Mouse (Mus musculus) embryonic facial prominence, embryonic 12.5 days (tissue): ENCODE data around the gene Syt17. TPM values are rescaled to one million over a fixed set of nuclear protein-coding genes. Genes with fewer than 3 reads are reported as not detected.

Experiments
- ATAC-seq: fragments of 200-750 bp; cut with Nextera tagmentation; 2 replicates; pipeline ENCODE4 v1.8.0; 2017; ENCODE audit not compliant: insufficient number of reproducible peaks, insufficient read depth, low FRiP score, low TSS enrichment
- H3K27ac ChIP-seq: fragments of 300-500 bp; sonication (generic); 2 replicates; pipeline ENCODE4 v1.5.1; 2016; ENCODE audit warnings: mild to moderate bottlenecking
- H3K27me3 ChIP-seq: fragments of 300-500 bp; sonication (generic); 2 replicates; pipeline ENCODE4 v1.6.1; 2016; ENCODE audit warnings: mild to moderate bottlenecking, moderate library complexity
- H3K36me3 ChIP-seq: fragments of 300-500 bp; sonication (generic); 2 replicates; pipeline ENCODE4 v1.6.1; 2016; ENCODE audit warnings: mild to moderate bottlenecking
- H3K4me1 ChIP-seq: fragments of 300-500 bp; sonication (generic); 2 replicates; pipeline ENCODE4 v1.6.1; 2016
- H3K4me2 ChIP-seq: fragments of 300-500 bp; sonication (generic); replicated peaks from 2 replicates; pipeline ENCODE4 v1.6.1; 2016; ENCODE audit warnings: mild to moderate bottlenecking, moderate library complexity
- H3K4me3 ChIP-seq: fragments of 300-500 bp; sonication (generic); 2 replicates; pipeline ENCODE4 v1.5.1; 2016; ENCODE audit warnings: mild to moderate bottlenecking
- H3K9ac ChIP-seq: fragments of 300-500 bp; sonication (generic); 2 replicates; pipeline ENCODE4 v1.6.1; 2016; ENCODE audit warnings: mild to moderate bottlenecking, moderate library complexity
- H3K9me3 ChIP-seq: fragments of 300-500 bp; sonication (generic); 2 replicates; pipeline ENCODE4 v1.6.1; 2016; ENCODE audit warnings: mild to moderate bottlenecking, moderate library complexity
- WGBS: fragments of 180-500 bp; shearing (Covaris S2); methylation state at CpG from one replicate; pipeline ENCODE4 v1.1.7; 2016; 5-methylcytosine and 5-hydroxymethylcytosine counted together
- polyA plus RNA-seq: library from polyadenylated mRNA; unstranded; fragments of >200 nt; fragmentation: Nextera tagmentation; extraction: Ambion mirVana; gene quantifications from 2 replicates; pipeline ENCODE4 v1.2.1, GENCODE M21; 2016

Gene Syt17
- polyA plus RNA-seq, 1 experiment from 2014 or later = 2.5 TPM

DNA sequence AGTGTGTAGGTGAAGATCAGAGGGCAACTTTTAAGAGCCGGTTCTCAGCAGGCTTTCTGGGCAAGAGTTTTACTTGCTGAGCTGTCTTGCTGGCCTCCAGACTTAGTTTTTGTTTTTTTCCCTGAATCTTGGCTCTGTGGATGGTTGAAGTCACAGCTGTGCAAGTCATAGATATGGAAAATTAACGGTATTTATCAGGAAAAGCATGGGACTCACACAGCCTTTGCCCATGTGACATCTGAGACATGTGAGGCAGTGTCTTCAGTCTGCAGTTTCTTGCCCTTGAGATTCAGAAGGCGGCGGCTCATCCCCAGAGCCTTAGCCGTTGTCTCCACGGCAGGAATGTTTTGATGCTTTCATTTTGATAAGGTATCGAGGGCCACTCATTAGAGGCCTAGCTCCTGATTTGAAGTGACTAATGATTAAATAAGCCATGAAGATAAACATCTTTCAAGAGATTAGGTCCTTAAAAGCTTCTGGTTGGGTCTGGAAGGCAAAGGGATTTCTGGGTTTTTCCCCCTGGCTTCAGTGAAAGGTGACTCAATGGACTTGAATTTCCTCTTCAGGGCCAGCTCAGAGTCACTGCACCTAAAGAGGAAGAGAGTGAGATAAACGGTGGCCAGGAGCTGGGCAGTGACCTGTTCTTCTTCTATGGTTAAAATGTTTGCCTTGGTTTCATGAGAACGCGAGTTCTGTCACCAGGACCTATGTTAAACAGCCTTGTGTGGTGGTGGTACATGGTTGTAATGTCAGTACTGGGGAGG lies 33.2 kb upstream of the Syt17 start:
- no peak for ATAC-seq
- Histone ChIP-seq H3K4me2 (no peak overlapping the region), H3K27me3 (no peaks in the 10 kb centered on the region), H3K4me1 (0 out of 2 replicates have a peak, but pooled peaks cover 3% of the 10 kb centered on the region), H3K9me3 (no peaks in the 10 kb centered on the region), H3K27ac (no peak overlapping the region), H3K9ac (no peak overlapping the region), H3K4me3 (no peak overlapping the region), H3K36me3 (peaks cover 3% of the 10 kb centered on the region; the same call in 1 of the 2 replicates)
- WGBS = 80% methylated on average over 10 of the region's 10 CpGs

DNA sequence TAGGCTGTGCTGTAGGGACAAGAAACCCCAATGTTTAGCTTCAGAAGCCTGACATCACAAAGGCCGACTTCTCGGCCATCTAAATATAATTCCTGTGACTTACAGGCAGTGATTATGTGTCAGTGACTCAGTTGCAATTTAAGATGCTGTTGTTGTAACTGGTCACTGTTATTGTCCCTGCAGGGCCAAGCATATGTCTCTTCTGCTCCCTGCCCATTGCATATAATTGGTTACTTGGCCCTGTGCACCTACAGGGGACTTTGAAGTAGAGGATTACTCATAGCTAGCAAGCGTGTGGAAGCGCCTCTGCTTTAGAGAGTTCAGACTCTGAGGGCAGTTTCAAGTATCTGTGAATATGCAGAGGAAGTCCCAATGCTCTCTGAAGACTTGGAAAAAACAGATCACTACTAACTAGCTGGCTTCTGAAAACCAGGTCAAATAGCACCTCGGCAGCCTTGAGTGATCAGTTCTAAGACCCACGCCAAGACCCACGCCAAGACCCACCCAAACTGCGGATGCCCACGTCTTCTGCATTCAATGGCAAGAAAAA lies 32.2 kb upstream of the Syt17 start:
- WGBS = 79% methylated on average over 9 of the region's 9 CpGs
- Histone ChIP-seq H3K27ac (no peak overlapping the region), H3K36me3 (peaks cover 3% of the 10 kb centered on the region; the same call in 1 of the 2 replicates), H3K9ac (no peak overlapping the region), H3K4me1 (0 out of 2 replicates have a peak, but pooled peaks cover 3% of the 10 kb centered on the region), H3K9me3 (no peaks in the 10 kb centered on the region), H3K4me3 (no peak overlapping the region), H3K4me2 (no peak overlapping the region), H3K27me3 (no peaks in the 10 kb centered on the region)
- ATAC-seq = no peak

DNA sequence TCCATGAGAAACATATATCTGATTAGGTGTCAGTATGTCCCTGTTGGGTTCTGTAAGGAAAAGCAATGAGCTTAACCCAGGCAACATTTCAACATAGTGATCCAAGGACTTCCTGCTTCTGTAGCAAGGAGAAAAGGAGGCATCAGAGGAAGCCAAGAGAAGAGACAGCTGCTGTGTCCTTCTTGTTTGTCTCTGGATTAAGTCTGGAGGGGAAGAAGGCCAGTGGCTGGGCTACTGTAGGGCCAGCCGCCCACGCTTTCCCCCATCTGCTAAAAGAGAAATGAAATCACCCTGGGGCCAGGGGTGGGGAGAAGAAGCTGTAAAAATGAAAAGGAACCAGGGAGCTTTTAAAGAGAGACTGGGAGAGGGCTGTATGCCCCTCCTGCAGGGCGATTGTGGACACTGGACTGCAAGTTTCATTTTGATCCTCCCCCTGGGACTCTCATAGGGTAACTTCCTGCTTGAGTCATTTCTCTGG lies 30.9 kb upstream of the Syt17 start:
- no peak overlapping the region for H3K9ac ChIP-seq
- no peak overlapping the region for H3K4me3 ChIP-seq
- H3K27me3 ChIP-seq = no peaks in the 10 kb centered on the region
- H3K36me3 ChIP-seq = no peaks in the 10 kb centered on the region
- WGBS = 38% methylated on average over 3 of the region's 3 CpGs
- peaks cover 4% of the 10 kb centered on the region; the same call in 1 of the 2 replicates for H3K9me3 ChIP-seq
- no peak overlapping the region for H3K27ac ChIP-seq
- no peak for ATAC-seq
- no peak overlapping the region for H3K4me2 ChIP-seq
- H3K4me1 ChIP-seq = 0 out of 2 replicates have a peak, but pooled peaks cover 3% of the 10 kb centered on the region

DNA sequence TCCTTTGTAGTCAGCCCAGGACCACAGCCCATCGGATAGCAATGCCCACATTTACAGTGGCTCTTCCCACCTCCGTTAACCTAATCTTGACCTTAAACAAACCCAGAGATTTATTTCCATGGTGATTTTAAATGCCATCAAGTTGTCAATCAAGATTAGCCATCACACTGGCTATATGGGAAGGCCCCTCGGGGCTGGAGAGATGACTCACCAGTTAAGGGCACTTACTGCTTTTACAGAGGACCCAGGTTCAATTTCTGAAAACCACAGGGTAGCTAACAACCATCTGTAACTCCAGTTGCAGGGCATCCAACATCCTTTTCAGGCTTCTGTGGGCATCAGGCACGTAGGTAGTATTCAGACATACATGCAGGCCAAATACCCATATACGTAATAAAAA lies 28.4 kb upstream of the Syt17 start:
- 68% methylated on average over 5 of the region's 5 CpGs for WGBS
- Histone ChIP-seq H3K4me3 (no peak overlapping the region), H3K9ac (no peak overlapping the region), H3K36me3 (no peaks in the 10 kb centered on the region), H3K4me1 (0 out of 2 replicates have a peak, but pooled peaks cover 3% of the 10 kb centered on the region), H3K27ac (no peak overlapping the region), H3K9me3 (peaks cover 4% of the 10 kb centered on the region; the same call in 1 of the 2 replicates), H3K4me2 (no peak overlapping the region), H3K27me3 (no peaks in the 10 kb centered on the region)
- ATAC-seq = no peak

DNA sequence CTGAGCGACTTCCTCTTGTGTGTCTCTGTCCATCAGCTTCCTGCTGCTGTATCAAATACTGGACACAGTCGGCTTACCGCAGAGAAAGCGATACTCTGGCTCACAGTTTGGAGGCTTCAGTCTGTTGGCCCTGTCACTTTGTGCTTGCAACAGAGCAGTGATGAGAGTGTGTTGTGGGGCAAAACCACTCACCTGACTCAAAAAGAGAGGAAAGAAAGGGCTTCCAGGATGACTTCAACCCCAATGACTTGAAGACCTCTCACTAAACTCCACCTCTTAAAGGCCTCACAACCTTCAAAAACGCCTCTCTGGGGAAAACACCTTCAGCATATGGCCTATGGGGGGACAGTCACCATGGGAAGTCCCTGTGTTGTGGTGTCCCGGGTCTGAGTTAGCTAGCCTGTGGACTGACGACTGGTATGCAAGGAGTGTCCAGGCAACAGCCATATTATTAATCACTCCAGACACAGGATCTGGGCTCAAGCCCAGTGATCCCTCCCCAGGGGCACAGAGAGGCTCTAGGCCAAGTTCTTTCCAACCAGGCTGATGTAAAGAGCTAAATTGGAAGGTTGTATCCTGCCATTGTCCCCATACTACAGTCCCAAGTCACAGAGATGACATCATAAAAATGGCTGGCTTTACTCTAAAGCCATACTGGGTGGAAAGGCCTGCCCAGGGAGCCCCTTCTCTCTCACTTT lies 27.1 kb upstream of the Syt17 start:
- H3K4me3 ChIP-seq = no peak overlapping the region
- no peak for ATAC-seq
- no peaks in the 10 kb centered on the region for H3K36me3 ChIP-seq
- no peak overlapping the region for H3K9ac ChIP-seq
- peaks cover 4% of the 10 kb centered on the region; the same call in 1 of the 2 replicates for H3K9me3 ChIP-seq
- no peak overlapping the region for H3K27ac ChIP-seq
- WGBS = 88% methylated on average over 7 of the region's 7 CpGs
- H3K4me1 ChIP-seq = 0 out of 2 replicates have a peak, but pooled peaks cover 3% of the 10 kb centered on the region
- no peak overlapping the region for H3K4me2 ChIP-seq
- no peaks in the 10 kb centered on the region for H3K27me3 ChIP-seq

DNA sequence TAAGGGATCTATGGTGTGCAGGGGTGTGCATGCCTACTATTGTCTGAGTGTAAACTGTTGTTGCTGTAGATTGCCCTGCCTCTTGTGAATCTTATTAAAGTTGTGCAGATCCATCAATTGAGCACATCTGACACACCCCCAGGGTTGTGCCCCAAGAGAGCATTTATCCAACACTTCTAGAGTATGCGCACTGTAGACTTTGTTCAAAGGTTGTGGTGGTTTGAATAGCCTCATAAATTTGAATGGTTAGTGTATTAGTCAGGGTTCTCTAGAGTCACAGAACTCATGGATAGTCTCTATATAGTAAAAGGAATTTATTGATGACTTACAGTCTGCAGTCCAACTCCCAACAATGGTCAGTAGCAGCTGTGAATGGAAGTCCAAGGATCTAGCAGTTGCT lies 24.9 kb upstream of the Syt17 start:
- H3K9ac ChIP-seq = no peak overlapping the region
- no peak overlapping the region for H3K4me3 ChIP-seq
- H3K9me3 ChIP-seq = peaks cover 4% of the 10 kb centered on the region; the same call in 1 of the 2 replicates
- H3K27me3 ChIP-seq = no peaks in the 10 kb centered on the region
- no peak overlapping the region for H3K4me2 ChIP-seq
- WGBS = 92% methylated on average over 1 of the region's 1 CpGs
- H3K27ac ChIP-seq = no peak overlapping the region
- H3K36me3 ChIP-seq = no peaks in the 10 kb centered on the region
- H3K4me1 ChIP-seq = no peaks in the 10 kb centered on the region
- ATAC-seq = no peak

DNA sequence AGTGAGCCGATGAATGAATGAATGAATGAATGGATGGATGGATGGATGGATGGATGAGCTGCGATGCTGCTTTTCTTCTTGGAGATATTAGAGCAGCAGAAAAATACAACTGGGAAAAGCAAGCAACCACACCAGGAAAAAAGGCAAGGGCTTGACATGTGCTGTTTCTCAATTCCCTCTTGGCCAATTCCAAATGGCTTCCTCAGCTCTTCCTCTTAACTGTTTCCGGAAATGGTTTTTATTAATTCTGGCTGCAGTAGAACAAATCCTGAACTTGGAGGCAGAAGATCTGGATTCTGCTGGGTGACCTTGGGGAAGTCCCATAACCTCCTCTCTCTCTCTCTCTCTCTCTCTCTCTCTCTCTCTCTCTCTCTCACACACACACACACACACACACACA lies 20.0 kb upstream of the Syt17 start:
- no peak for ATAC-seq
- no peaks in the 10 kb centered on the region for H3K27me3 ChIP-seq
- 89% methylated on average over 3 of the region's 3 CpGs for WGBS

DNA sequence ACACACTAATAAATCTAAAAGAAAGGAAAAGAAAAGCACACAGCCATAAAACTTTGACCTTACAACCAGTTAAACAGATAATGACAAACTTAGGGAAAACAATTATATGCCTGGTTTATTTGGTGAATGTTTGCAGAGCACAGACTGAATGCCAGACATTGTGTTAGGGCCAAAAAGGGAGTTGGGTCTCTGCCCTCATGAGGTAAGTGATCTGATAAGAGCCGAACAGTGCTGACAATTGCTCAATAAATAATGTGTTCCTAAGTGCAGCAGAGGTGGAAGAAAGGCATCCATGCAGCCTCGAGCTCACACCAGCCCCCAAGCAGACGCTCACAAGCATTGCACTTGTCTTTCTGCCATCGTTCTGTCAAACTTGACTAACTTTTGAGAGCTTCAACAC lies 16.4 kb upstream of the Syt17 start:
- H3K4me2 ChIP-seq = no peak overlapping the region
- ATAC-seq = no peak
- WGBS = 78% methylated on average over 4 of the region's 4 CpGs
- H3K36me3 ChIP-seq = no peaks in the 10 kb centered on the region
- H3K9me3 ChIP-seq = no peaks in the 10 kb centered on the region
- no peak overlapping the region for H3K4me3 ChIP-seq
- no peak overlapping the region for H3K9ac ChIP-seq
- H3K4me1 ChIP-seq = 0 out of 2 replicates have a peak, but pooled peaks cover 4% of the 10 kb centered on the region
- H3K27me3 ChIP-seq = no peaks in the 10 kb centered on the region
- no peak overlapping the region for H3K27ac ChIP-seq

More for the DNA sequence above, 20.0 kb upstream of the Syt17 start:
- Histone ChIP-seq H3K4me3 (no peak overlapping the region), H3K4me2 (no peak overlapping the region), H3K9ac (no peak overlapping the region), H3K36me3 (no peaks in the 10 kb centered on the region), H3K27ac (no peak overlapping the region), H3K4me1 (0 out of 2 replicates have a peak, but pooled peaks cover 2% of the 10 kb centered on the region), H3K9me3 (no peaks in the 10 kb centered on the region)

DNA sequence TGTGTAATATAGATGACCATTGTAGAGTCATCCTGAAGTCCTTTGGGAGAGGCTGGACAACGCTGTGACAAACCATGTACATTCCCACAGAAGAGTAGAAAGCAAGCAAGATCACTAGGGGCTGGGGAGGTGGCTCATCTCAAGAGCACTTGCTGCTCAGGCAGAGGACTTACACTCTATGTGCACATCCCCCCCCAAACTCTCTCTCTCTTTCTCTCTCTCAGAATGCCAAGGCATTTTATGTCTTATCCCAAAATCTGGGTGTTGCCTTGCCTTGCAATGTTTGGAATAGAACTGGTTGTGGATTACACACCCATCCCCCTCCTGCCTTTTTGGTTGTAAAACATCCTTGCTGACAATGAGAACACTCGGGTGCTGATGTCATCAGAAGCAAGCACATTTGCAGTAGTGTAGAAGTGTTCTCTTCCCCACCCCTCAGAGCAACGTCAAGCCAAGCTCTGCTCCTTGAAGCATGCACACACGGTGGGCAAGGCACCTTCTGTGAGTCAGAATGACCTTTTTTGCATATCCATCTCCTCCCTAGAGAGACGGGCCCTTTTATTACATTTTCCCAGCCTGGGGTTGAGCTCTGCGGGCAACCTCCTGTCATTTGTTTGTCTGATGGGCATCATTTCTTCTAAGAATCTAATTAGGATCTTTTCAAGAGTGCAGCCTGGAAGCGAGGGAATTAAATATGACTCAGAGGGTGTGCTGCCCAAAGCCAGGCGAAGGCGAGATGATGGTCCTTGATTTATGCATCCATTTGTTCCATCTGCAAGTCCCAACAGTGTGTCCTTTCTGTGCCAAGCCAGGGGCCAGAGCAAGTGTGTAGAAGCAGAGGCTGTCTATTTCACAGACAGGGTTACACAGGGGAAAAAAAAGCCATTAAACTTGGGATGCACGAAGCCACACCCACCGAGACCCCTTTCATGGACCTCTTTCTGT lies 15.1 kb upstream of the Syt17 start:
- Histone ChIP-seq H3K4me2 (no peak overlapping the region), H3K9ac (no peak overlapping the region), H3K4me3 (no peak overlapping the region), H3K27ac (no peak overlapping the region), H3K4me1 (0 out of 2 replicates have a peak, but pooled peaks cover 4% of the 10 kb centered on the region), H3K36me3 (no peaks in the 10 kb centered on the region), H3K9me3 (no peaks in the 10 kb centered on the region), H3K27me3 (0 out of 2 replicates have a peak, but pooled peaks cover under 1% of the 10 kb centered on the region)
- WGBS = 62% methylated on average over 11 of the region's 11 CpGs
- no peak for ATAC-seq

DNA sequence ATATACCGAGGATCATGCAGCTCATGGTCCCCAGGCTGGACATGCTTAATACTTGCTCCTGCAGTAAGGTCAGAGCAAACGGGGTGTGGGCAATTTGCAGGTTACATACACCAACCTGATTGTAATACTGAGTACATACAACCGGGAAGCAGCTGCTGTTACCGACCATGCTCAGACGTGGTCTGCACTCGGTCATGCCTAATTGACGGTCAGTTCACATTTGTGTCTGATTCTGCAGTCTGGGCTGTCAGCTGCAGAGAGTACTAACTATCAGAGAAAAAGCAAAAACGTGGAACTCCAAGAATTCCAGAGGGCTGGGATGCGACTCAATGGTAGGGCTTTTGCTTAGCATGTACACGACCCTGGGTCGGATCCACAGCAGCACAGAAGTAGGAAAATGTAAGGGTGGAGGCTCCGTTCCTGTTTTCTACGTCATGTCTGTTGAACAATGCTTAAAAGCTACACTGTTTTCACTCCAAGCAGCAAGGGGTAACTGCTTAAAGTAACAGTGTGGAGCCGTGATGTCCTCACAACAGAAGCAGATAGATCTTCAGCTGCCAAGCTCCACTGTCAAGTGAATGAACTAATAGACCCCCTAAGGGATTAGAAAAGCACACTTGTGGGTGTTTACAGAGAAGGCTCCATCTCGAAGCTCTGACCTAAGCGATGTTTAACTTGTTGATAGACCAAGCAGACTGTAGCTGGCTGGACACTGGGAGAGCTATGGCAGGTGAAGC lies 13.5 kb upstream of the Syt17 start:
- Histone ChIP-seq H3K4me2 (no peak overlapping the region), H3K9me3 (no peaks in the 10 kb centered on the region), H3K27ac (no peak overlapping the region), H3K4me3 (no peak overlapping the region), H3K4me1 (0 out of 2 replicates have a peak, but pooled peaks cover 4% of the 10 kb centered on the region), H3K36me3 (no peaks in the 10 kb centered on the region), H3K27me3 (0 out of 2 replicates have a peak, but pooled peaks cover 3% of the 10 kb centered on the region), H3K9ac (no peak overlapping the region)
- ATAC-seq = no peak
- WGBS = 51% methylated on average over 16 of the region's 16 CpGs
